Comparison of ENCODE assay signal across 19 mouse cellular contexts in the genomic region with DNA sequence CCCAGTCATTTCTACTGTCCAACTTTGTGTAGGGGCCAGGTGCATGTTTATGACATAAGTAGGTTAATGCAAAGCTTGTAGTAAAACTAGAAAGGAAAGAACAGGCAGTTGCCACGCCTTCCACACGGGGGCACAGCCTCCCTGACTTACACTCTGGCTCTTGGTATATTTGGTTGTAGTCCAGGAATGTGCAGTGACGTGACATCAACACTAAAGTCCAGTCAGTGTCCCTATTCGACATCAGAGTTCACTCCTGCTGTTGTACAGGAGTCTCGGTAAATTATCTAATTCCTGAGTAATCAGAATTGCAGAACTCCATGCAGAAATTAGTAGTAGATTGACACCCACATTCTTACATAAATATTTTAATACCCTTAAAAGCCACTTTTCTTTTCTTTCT. TPM values are rescaled to one million over a fixed set of nuclear protein-coding genes. Genes with fewer than 3 reads are reported as not detected.
DNase-seq lines count a peak whose midpoint lies in the region; ATAC-seq and TF ChIP-seq lines count a peak whose summit lies in the region.
"Had no signal": no experiment of that assay in that cellular context is flagged by ENCODE, and none has a peak within 500 bp of the region (broad histone marks: within the 10 kb centered on the region; RNA-seq: fewer than 3 reads in every experiment).

No protein-coding gene starts in this region.

- no peaks in the 10 kb centered on the region for H3K27me3 ChIP-seq in heart, postnatal 0 days (ENCODE audit: control insufficient read depth, insufficient read depth, low read length)
- H3K27me3 ChIP-seq in liver, adult 2 months (ENCODE audit: control insufficient read depth, insufficient read depth, low read length): no peaks in the 10 kb centered on the region
- H3K27me3 ChIP-seq: forebrain, embryonic 15.5 days had no signal

- no peak overlapping the region for H3K9ac ChIP-seq in heart, postnatal 0 days (replicated peaks; ENCODE audit: low read depth, low read length)
- H3K9ac ChIP-seq in liver, adult 2 months (ENCODE audit: low read depth, low read length): no peak overlapping the region
- H3K9ac ChIP-seq: forebrain, embryonic 15.5 days had no signal

- no peak for TF ChIP-seq EP300 in heart, postnatal 0 days (IDR thresholded peaks at IDR 0.05; ENCODE audit: low read depth)

- H3K4me2 ChIP-seq in heart, postnatal 0 days (ENCODE audit: low read depth, low read length): no peak overlapping the region
- H3K4me2 ChIP-seq: forebrain, embryonic 15.5 days had no signal

- no peak for ATAC-seq in heart, postnatal 0 days (ENCODE audit: insufficient read depth, low read depth)
- ATAC-seq: forebrain, embryonic 15.5 days had no signal

- H3K36me3 ChIP-seq in heart, postnatal 0 days (replicated peaks; ENCODE audit: control insufficient read depth, insufficient read depth, low read length): peaks cover 71% of the 10 kb centered on the region
- H3K36me3 ChIP-seq in liver, adult 2 months (ENCODE audit: control insufficient read depth, insufficient read depth, low read length): peaks cover 55% of the 10 kb centered on the region

- no peak overlapping the region for H3K27ac ChIP-seq in heart, postnatal 0 days (ENCODE audit: low read depth)
- peak overlapping the region; percentile 33; the same call in 1 of the 2 replicates for H3K27ac ChIP-seq in liver, adult 2 months (replicated peaks; ENCODE audit: insufficient read depth, low read depth, low read length)
- H3K27ac ChIP-seq: forebrain, embryonic 15.5 days; heart, embryonic 10.5 days; left cerebral cortex, adult 2 months had no signal

- intact Hi-C loops in heart, postnatal 36 days (cut with DNase I): no loop called here

- WGBS in heart, postnatal 0 days: 62% methylated on average over 5 of the region's 5 CpGs
- 17% methylated on average over 5 of the region's 5 CpGs for WGBS in liver, adult 2 months

- H3K79me2 ChIP-seq in liver, adult 2 months (ENCODE audit: control insufficient read depth, insufficient read depth, low read length): peaks cover 3% of the 10 kb centered on the region; the same call in 1 of the 2 replicates

- no peak for TF ChIP-seq POLR2A in liver, adult 2 months (IDR thresholded peaks at IDR 0.05; ENCODE audit: extremely low read depth, insufficient read depth, low read length)

- H3K4me3 ChIP-seq in heart, postnatal 0 days (ENCODE audit: low read depth, low read length): no peak overlapping the region
- no peak overlapping the region for H3K4me3 ChIP-seq in liver, adult 2 months (ENCODE audit: insufficient read depth, low read depth, low read length)
- H3K4me3 ChIP-seq: forebrain, embryonic 15.5 days; heart, embryonic 10.5 days; left cerebral cortex, adult 2 months had no signal

- no peaks in the 10 kb centered on the region for H3K4me1 ChIP-seq in heart, postnatal 0 days (ENCODE audit: control insufficient read depth, insufficient read depth)
- H3K4me1 ChIP-seq in liver, adult 2 months (ENCODE audit: control insufficient read depth, insufficient read depth, low read length): peaks cover 11% of the 10 kb centered on the region
- H3K4me1 ChIP-seq: forebrain, embryonic 15.5 days; heart, embryonic 10.5 days had no signal

- H3K9me3 ChIP-seq in heart, postnatal 0 days (replicated peaks; ENCODE audit: control insufficient read depth, low read length): no peaks in the 10 kb centered on the region
- H3K9me3 ChIP-seq: forebrain, embryonic 15.5 days; heart, embryonic 10.5 days had no signal

- TF ChIP-seq CTCF in heart, postnatal 0 days (IDR thresholded peaks at IDR 0.05; ENCODE audit: low read depth): peak; percentile 44
- TF ChIP-seq CTCF in liver, adult 2 months (IDR thresholded peaks at IDR 0.05; ENCODE audit: low read depth, low read length): peak; percentile 80

- DNase-seq in heart, postnatal 0 days (ENCODE audit: low spot score): peak; percentile 9
- no peak for DNase-seq in heart, postnatal 36 days
- DNase-seq in liver, adult 2 months (ENCODE audit: extremely low read depth, low read depth, low spot score): peak; percentile 95
- DNase-seq in liver: no peak
- DNase-seq in R1 (ENCODE audit: low read depth, low spot score): peak; percentile 39
- DNase-seq in kidney, postnatal 14 days: peak; percentile 45
- no peak for DNase-seq in right cerebral cortex, postnatal 25 days
- DNase-seq in gastrocnemius, adult 8-10 months (ENCODE audit: low spot score in 2 of 2): no peak
- DNase-seq: B cell, adult 2 months; cerebellum, adult 9-10 months; lung, postnatal 4 days; midbrain, embryonic 14.5 days; right cerebral cortex, postnatal 14 days had no signal

RNA-seq across cellular contexts. Expression of a gene that starts 13.8 kb away (rescaled TPM):
- 23.0 and 28.6 TPM in 2 replicates for total RNA-seq in heart, postnatal 0 days (2014; rRNA removed; ENCODE audit: low replicate concordance)
- polyA plus RNA-seq in heart, postnatal 0 days (2015; fragmentation: Nextera tagmentation; extraction: Ambion mirVana): 5.9 and 6.3 TPM in 2 replicates
- 10 to 100 TPM; 21.9 to 24.3 TPM for total RNA-seq in heart, postnatal 36 days (2021)
- 46.2 and 58.1 TPM in 2 replicates for total RNA-seq in liver, adult 2 months (2014; rRNA removed)
- 5.7 and 6.1 TPM in 2 replicates for polyA plus RNA-seq in liver, adult 2 months (2012; rRNA removed)
- total RNA-seq in gastrocnemius, adult 8-10 months (2022): 10 to 100 TPM; 13.6 to 19.4 (median 16.7) TPM

RNA-seq across cellular contexts. Expression of a gene that starts 15.6 kb away (rescaled TPM):
- not detected in 2 replicates for total RNA-seq in heart, postnatal 0 days (2014; rRNA removed; ENCODE audit: low replicate concordance)
- polyA plus RNA-seq in heart, postnatal 0 days (2015; fragmentation: Nextera tagmentation; extraction: Ambion mirVana): not detected in 2 replicates
- not detected for total RNA-seq in heart, postnatal 36 days (2021)
- not detected in 2 replicates for total RNA-seq in liver, adult 2 months (2014; rRNA removed)
- not detected in 2 replicates for polyA plus RNA-seq in liver, adult 2 months (2012; rRNA removed)
- total RNA-seq in gastrocnemius, adult 8-10 months (2022): not detected
- polyA plus RNA-seq: heart, embryonic 10.5 days; limb, embryonic 11.5 days; liver, embryonic 16.5 days; urinary bladder, adult 2 months had no signal

RNA-seq across cellular contexts. Expression of a gene that starts 51.3 kb away (rescaled TPM):
- total RNA-seq in heart, postnatal 0 days (2014; rRNA removed; ENCODE audit: low replicate concordance): 16.9 and 22.7 TPM in 2 replicates
- polyA plus RNA-seq in heart, postnatal 0 days (2015; fragmentation: Nextera tagmentation; extraction: Ambion mirVana): 38.0 and 38.7 TPM in 2 replicates
- 10 to 100 TPM; 34.8 to 34.9 TPM for total RNA-seq in heart, postnatal 36 days (2021)
- 27.9 and 29.4 TPM in 2 replicates for total RNA-seq in liver, adult 2 months (2014; rRNA removed)
- 9.7 and 10.2 TPM in 2 replicates for polyA plus RNA-seq in liver, adult 2 months (2012; rRNA removed)
- 10 to 100 TPM; 33.1 to 37.5 (median 37.2) TPM for total RNA-seq in gastrocnemius, adult 8-10 months (2022)

Comparison
In these comparisons a context has a peak if more than half of its experiments do, and no peak if none do; other contexts are left out.
1. DNase-seq: peak in heart, postnatal 0 days (single experiment), liver, adult 2 months (single experiment), R1 (single experiment) and kidney, postnatal 14 days (single experiment); none in heart, postnatal 36 days (0 of 2), liver (single experiment), right cerebral cortex, postnatal 25 days (single experiment) and gastrocnemius, adult 8-10 months (0 of 2).